Mouse (Mus musculus) myocyte (in vitro differentiated cells): ENCODE measurements around the gene Slc44a1.

ENCODE experiments used
- CEBPB ChIP-seq: IDR thresholded peaks from 2 replicates; pipeline ENCODE4 v1.6.1; 2011; ENCODE audit warnings: mild to moderate bottlenecking, moderate library complexity; ENCODE audit not compliant: poor library complexity, insufficient read depth, severe bottlenecking
- MAX ChIP-seq: IDR thresholded peaks from one replicate; pipeline ENCODE4 v1.6.1; 2011; ENCODE audit warnings: low read depth, mild to moderate bottlenecking, control low read depth
- MYOD1 ChIP-seq, 3 experiments: IDR thresholded peaks; one replicate each; pipeline ENCODE4 v1.6.1; 2011; ENCODE audit warnings: control low read depth in 2 of 3, low read depth in 2 of 3, mild to moderate bottlenecking in 2 of 3, moderate library complexity in 1 of 3; ENCODE audit not compliant: insufficient read length in 2 of 3, control insufficient read depth in 1 of 3
- MYOG ChIP-seq, 3 experiments: IDR thresholded peaks; one replicate each; pipeline ENCODE4 v1.6.1; 2011; ENCODE audit warnings: control low read depth in 2 of 3, low read depth in 2 of 3, mild to moderate bottlenecking in 2 of 3; ENCODE audit not compliant: insufficient read length in 2 of 3, control insufficient read depth in 1 of 3, insufficient read depth in 1 of 3
- POLR2A ChIP-seq: IDR thresholded peaks from one replicate; pipeline ENCODE4 v1.6.1; 2011; ENCODE audit warnings: low read depth, mild to moderate bottlenecking, control low read depth, moderate library complexity; ENCODE audit not compliant: insufficient read length
- REST ChIP-seq: IDR thresholded peaks from one replicate; pipeline ENCODE4 v1.6.1; 2011; ENCODE audit warnings: mild to moderate bottlenecking, control low read depth, moderate library complexity; ENCODE audit not compliant: insufficient read depth, insufficient read length
- TCF12 ChIP-seq: IDR thresholded peaks from one replicate; pipeline ENCODE4 v1.6.1; 2011; ENCODE audit warnings: mild to moderate bottlenecking, control low read depth; ENCODE audit not compliant: poor library complexity, insufficient read depth, severe bottlenecking
- USF1 ChIP-seq: IDR thresholded peaks from one replicate; pipeline ENCODE4 v1.6.1; 2011; ENCODE audit warnings: low read depth, mild to moderate bottlenecking, control low read depth, moderate library complexity

GRCm38 (mm10) chr4:53465887-53466286, 25.7 kb downstream of the Slc44a1 start:
- TF ChIP-seq MAX (no peak), TCF12 (peak; percentile 22), MYOD1 (IDR thresholded peaks at IDR 0.05; ENCODE audit: control insufficient read depth in 1 of 3, insufficient read length in 2 of 3, low read depth in 2 of 3) (peak in 2 of 3 experiments; percentile 45 to 58), POLR2A (no peak), MYOG (IDR thresholded peaks at IDR 0.05; ENCODE audit: control insufficient read depth in 1 of 3, insufficient read depth in 1 of 3, insufficient read length in 2 of 3, low read depth in 2 of 3) (no peak), USF1 (no peak), CEBPB (no peak), REST (no peak)
